Mouse (Mus musculus): Measurements from ENCODE around the gene Scgb1a1.

GRCm38 (mm10) chr19:9122390-9122789 lies 34.6 kb upstream of the Scgb1a1 start:
- no peak for TF ChIP-seq GATA1 (IDR thresholded peaks at IDR 0.05; ENCODE audit: low read length)
- TF ChIP-seq TAL1 (IDR thresholded peaks at IDR 0.05; ENCODE audit: low read length) = no peak
